10 mouse cellular contexts compared by ENCODE assay signal in the genomic region with DNA sequence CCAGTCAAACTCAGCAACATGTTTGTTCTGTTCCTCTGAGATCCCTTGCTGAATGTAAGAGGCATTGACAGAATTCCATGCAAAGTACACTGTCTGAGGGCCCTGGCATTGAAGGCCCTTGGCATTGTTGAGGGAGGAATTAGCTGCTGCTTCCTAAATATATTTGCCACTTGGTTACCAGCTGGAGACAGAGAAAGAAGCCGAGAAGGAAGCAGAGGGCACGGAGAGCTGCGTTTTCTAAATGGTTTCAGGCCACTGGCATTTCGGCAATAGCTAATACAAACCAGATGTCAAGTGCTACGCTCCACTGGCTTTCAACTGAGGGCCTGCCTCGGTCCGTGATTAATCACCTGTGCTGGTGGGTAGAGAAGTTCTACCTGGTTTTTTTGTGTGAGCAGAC.
A peak's percentile ranks its signal among the peaks of the same experiment; 100 is the strongest.
DNase-seq lines count a peak whose midpoint lies in the region; ATAC-seq and TF ChIP-seq lines count a peak whose summit lies in the region.
"Had no signal": no experiment of that assay in that cellular context is flagged by ENCODE, and none has a peak within 500 bp of the region (broad histone marks: within the 10 kb centered on the region; RNA-seq: fewer than 3 reads in every experiment).

No protein-coding gene starts in this region.

- no peak overlapping the region for H3K27ac ChIP-seq in lung, postnatal 0 days (ENCODE audit: low read length)
- peak overlapping the region; percentile 46 for H3K27ac ChIP-seq in hindbrain, embryonic 13.5 days
- peak overlapping the region; percentile 88 for H3K27ac ChIP-seq in limb, embryonic 10.5 days
- no peak overlapping the region for H3K27ac ChIP-seq in neural tube, embryonic 15.5 days (replicated peaks)

- H3K4me1 ChIP-seq in lung, postnatal 0 days (ENCODE audit: insufficient read depth, low read depth, low read length): no peaks in the 10 kb centered on the region
- peaks cover 32% of the 10 kb centered on the region for H3K4me1 ChIP-seq in hindbrain, embryonic 13.5 days (replicated peaks)
- peaks cover 55% of the 10 kb centered on the region for H3K4me1 ChIP-seq in limb, embryonic 10.5 days
- H3K4me1 ChIP-seq in neural tube, embryonic 15.5 days: peaks cover 33% of the 10 kb centered on the region

- no peaks in the 10 kb centered on the region for H3K27me3 ChIP-seq in lung, postnatal 0 days (replicated peaks; ENCODE audit: insufficient read depth, low read length)
- H3K27me3 ChIP-seq in hindbrain, embryonic 13.5 days: no peaks in the 10 kb centered on the region
- H3K27me3 ChIP-seq in limb, embryonic 10.5 days (ENCODE audit: low read depth, poor library complexity, severe bottlenecking): no peaks in the 10 kb centered on the region
- no peaks in the 10 kb centered on the region for H3K27me3 ChIP-seq in neural tube, embryonic 15.5 days (replicated peaks)

- no peak for DNase-seq in lung, postnatal 0 days (ENCODE audit: low spot score)
- DNase-seq in lung, postnatal 14 days: no peak
- peak; percentile 81 for DNase-seq in limb, embryonic 10.5 days (ENCODE audit: low spot score)
- DNase-seq in cerebellum, postnatal 10 days: no peak
- DNase-seq in urinary bladder, adult 18-20 months (ENCODE audit: low spot score in 2 of 2): no peak
- DNase-seq: lung, adult 18-20 months; right cerebral cortex, adult 18-20 months had no signal

- ATAC-seq in lung, postnatal 0 days: peak; percentile 38; the same call in 1 of the 2 replicates
- peak; percentile 66; the same call in 1 of the 2 replicates for ATAC-seq in hindbrain, embryonic 13.5 days (ENCODE audit: low FRiP score)
- ATAC-seq in neural tube, embryonic 15.5 days (ENCODE audit: low FRiP score): peak; percentile 35; the same call in 1 of the 2 replicates
- ATAC-seq in monocyte, adult 5-6 weeks (replicated peaks; ENCODE audit: insufficient number of reproducible peaks, low FRiP score, low TSS enrichment, poor library complexity, severe bottlenecking): no peak

- H3K9ac ChIP-seq in lung, postnatal 0 days (replicated peaks; ENCODE audit: low read depth): no peak overlapping the region
- H3K9ac ChIP-seq in hindbrain, embryonic 13.5 days: no peak overlapping the region
- no peak overlapping the region for H3K9ac ChIP-seq in neural tube, embryonic 15.5 days (replicated peaks)

- H3K4me2 ChIP-seq in lung, postnatal 0 days (replicated peaks; ENCODE audit: low read depth, low read length): no peak overlapping the region
- H3K4me2 ChIP-seq in hindbrain, embryonic 13.5 days: peak overlapping the region; percentile 36
- peak overlapping the region; percentile 21 for H3K4me2 ChIP-seq in neural tube, embryonic 15.5 days

- TF ChIP-seq EP300 in lung, postnatal 0 days (IDR thresholded peaks at IDR 0.05): no peak

- H3K9me3 ChIP-seq in lung, postnatal 0 days (ENCODE audit: low read length): no peaks in the 10 kb centered on the region
- no peaks in the 10 kb centered on the region for H3K9me3 ChIP-seq in hindbrain, embryonic 13.5 days
- H3K9me3 ChIP-seq in limb, embryonic 10.5 days (replicated peaks): no peaks in the 10 kb centered on the region
- no peaks in the 10 kb centered on the region for H3K9me3 ChIP-seq in neural tube, embryonic 15.5 days (replicated peaks)

- WGBS in lung, postnatal 0 days: 17% methylated on average over 7 of the region's 7 CpGs
- 2% methylated on average over 7 of the region's 7 CpGs for WGBS in hindbrain, embryonic 13.5 days
- WGBS in limb, embryonic 10.5 days: 4% methylated on average over 7 of the region's 7 CpGs
- 4% methylated on average over 7 of the region's 7 CpGs for WGBS in neural tube, embryonic 15.5 days

- TF ChIP-seq CTCF in lung, postnatal 0 days (IDR thresholded peaks at IDR 0.05): no peak

- no peak overlapping the region for H3K4me3 ChIP-seq in lung, postnatal 0 days (ENCODE audit: low read depth, low read length)
- H3K4me3 ChIP-seq in hindbrain, embryonic 13.5 days: no peak overlapping the region
- H3K4me3 ChIP-seq in limb, embryonic 10.5 days: peak overlapping the region; percentile 14
- H3K4me3 ChIP-seq in neural tube, embryonic 15.5 days (replicated peaks): no peak overlapping the region

- H3K36me3 ChIP-seq in lung, postnatal 0 days (ENCODE audit: insufficient read depth, low read length): no peaks in the 10 kb centered on the region
- H3K36me3 ChIP-seq in hindbrain, embryonic 13.5 days: no peaks in the 10 kb centered on the region
- no peaks in the 10 kb centered on the region for H3K36me3 ChIP-seq in limb, embryonic 10.5 days
- H3K36me3 ChIP-seq in neural tube, embryonic 15.5 days: no peaks in the 10 kb centered on the region

Comparison
In these comparisons a context has a peak if more than half of its experiments do, and no peak if none do; other contexts are left out.
1. H3K27ac ChIP-seq: peak in hindbrain, embryonic 13.5 days (single experiment) and limb, embryonic 10.5 days (single experiment); none in lung, postnatal 0 days (single experiment) and neural tube, embryonic 15.5 days (single experiment).